Mouse (Mus musculus): Measurements from ENCODE around the gene Wiz. TPM values are rescaled to one million over a fixed set of nuclear protein-coding genes. Genes with fewer than 3 reads are reported as not detected.
A peak's percentile ranks its signal among the peaks of the same experiment; 100 is the strongest.

The Wiz gene
- polyA plus RNA-seq, 1 experiment from 2014 or later = 36.9 TPM

- Histone ChIP-seq H3K27me3 (ENCODE audit: control insufficient read depth, insufficient read depth, low read length) (no peaks in the 10 kb centered on the region), H3K4me1 (ENCODE audit: control insufficient read depth, insufficient read depth, low read length) (peaks cover 8% of the 10 kb centered on the region), H3K27ac (ENCODE audit: low read depth, low read length) (peak overlapping the region; percentile 22; the same call in 1 of the 2 replicates), H3K9me3 (ENCODE audit: control insufficient read depth, low read length) (no peaks in the 10 kb centered on the region), H3K36me3 (ENCODE audit: control insufficient read depth, insufficient read depth, low read length) (peaks cover 5% of the 10 kb centered on the region; the same call in 1 of the 2 replicates), H3K4me2 (peak overlapping the region; percentile 66), H3K4me3 (ENCODE audit: low read depth, low read length) (peak overlapping the region; percentile 65), H3K9ac (ENCODE audit: low read length) (peak overlapping the region; percentile 73)
- ATAC-seq (ENCODE audit: low FRiP score) (peak; percentile 2; the same call in 1 of the 2 replicates), DNase-seq (ENCODE audit: low spot score, missing footprints) (no peak)
- under 1% methylated on average over 24 of the region's 24 CpGs for WGBS
Observed at GRCm38 (mm10) chr17:32349851-32350381, 39.3 kb downstream of the Wiz start.

- WGBS = 19% methylated on average over 4 of the region's 4 CpGs
- Histone ChIP-seq H3K9me3 (ENCODE audit: control insufficient read depth, low read length) (no peaks in the 10 kb centered on the region), H3K9ac (ENCODE audit: low read length) (peak overlapping the region; percentile 73; the same call in 1 of the 2 replicates), H3K4me3 (ENCODE audit: low read depth, low read length) (peak overlapping the region; percentile 65), H3K27me3 (ENCODE audit: control insufficient read depth, insufficient read depth, low read length) (no peaks in the 10 kb centered on the region), H3K27ac (ENCODE audit: low read depth, low read length) (no peak overlapping the region), H3K36me3 (ENCODE audit: control insufficient read depth, insufficient read depth, low read length) (peaks cover under 1% of the 10 kb centered on the region; the same call in 1 of the 2 replicates), H3K4me2 (peak overlapping the region; percentile 66), H3K4me1 (ENCODE audit: control insufficient read depth, insufficient read depth, low read length) (peaks cover 7% of the 10 kb centered on the region)
- DNase-seq (ENCODE audit: low spot score, missing footprints) = peak; percentile 91
- ATAC-seq (ENCODE audit: low FRiP score) = no peak
Observed at GRCm38 (mm10) chr17:32349037-32349732, 40.1 kb downstream of the Wiz start.

- Histone ChIP-seq H3K4me2 (no peak overlapping the region), H3K27ac (ENCODE audit: low read depth, low read length) (no peak overlapping the region), H3K4me3 (ENCODE audit: low read depth, low read length) (no peak overlapping the region), H3K9me3 (ENCODE audit: control insufficient read depth, low read length) (no peaks in the 10 kb centered on the region), H3K27me3 (ENCODE audit: control insufficient read depth, insufficient read depth, low read length) (no peaks in the 10 kb centered on the region), H3K4me1 (ENCODE audit: control insufficient read depth, insufficient read depth, low read length) (peaks cover 6% of the 10 kb centered on the region; the same call in 1 of the 2 replicates), H3K36me3 (ENCODE audit: control insufficient read depth, insufficient read depth, low read length) (no peaks in the 10 kb centered on the region), H3K9ac (ENCODE audit: low read length) (no peak overlapping the region)
- WGBS = 93% methylated on average over 2 of the region's 2 CpGs
- ATAC-seq (ENCODE audit: low FRiP score) = no peak
- DNase-seq (ENCODE audit: low spot score, missing footprints) = peak; percentile 64
Observed at GRCm38 (mm10) chr17:32348406-32348805, 40.8 kb downstream of the Wiz start.

- Histone ChIP-seq H3K4me1 (ENCODE audit: control insufficient read depth, insufficient read depth, low read length) (no peaks in the 10 kb centered on the region), H3K4me3 (ENCODE audit: low read depth, low read length) (no peak overlapping the region), H3K36me3 (ENCODE audit: control insufficient read depth, insufficient read depth, low read length) (peaks cover 6% of the 10 kb centered on the region), H3K9me3 (ENCODE audit: control insufficient read depth, low read length) (no peaks in the 10 kb centered on the region), H3K4me2 (no peak overlapping the region), H3K27ac (ENCODE audit: low read depth, low read length) (no peak overlapping the region), H3K9ac (ENCODE audit: low read length) (no peak overlapping the region), H3K27me3 (ENCODE audit: control insufficient read depth, insufficient read depth, low read length) (no peaks in the 10 kb centered on the region)
- 94% methylated on average over 1 of the region's 1 CpGs for WGBS
- ATAC-seq (ENCODE audit: low FRiP score) (no peak), DNase-seq (ENCODE audit: low spot score, missing footprints) (peak; percentile 45)
Observed at GRCm38 (mm10) chr17:32341102-32341501, 48.1 kb downstream of the Wiz start.

- Histone ChIP-seq H3K4me2 (no peak overlapping the region), H3K27me3 (ENCODE audit: control insufficient read depth, insufficient read depth, low read length) (no peaks in the 10 kb centered on the region), H3K4me1 (ENCODE audit: control insufficient read depth, insufficient read depth, low read length) (no peaks in the 10 kb centered on the region), H3K9ac (ENCODE audit: low read length) (no peak overlapping the region), H3K27ac (ENCODE audit: low read depth, low read length) (no peak overlapping the region), H3K4me3 (ENCODE audit: low read depth, low read length) (no peak overlapping the region), H3K36me3 (ENCODE audit: control insufficient read depth, insufficient read depth, low read length) (peaks cover 12% of the 10 kb centered on the region), H3K9me3 (ENCODE audit: control insufficient read depth, low read length) (no peaks in the 10 kb centered on the region)
- DNase-seq (ENCODE audit: low spot score, missing footprints) (peak; percentile 31), ATAC-seq (ENCODE audit: low FRiP score) (no peak)
- 97% methylated on average over 1 of the region's 1 CpGs for WGBS
Observed at GRCm38 (mm10) chr17:32340110-32340509, 49.1 kb downstream of the Wiz start.

GRCm38 (mm10) chr17:32335869-32336268, 53.4 kb downstream of the Wiz start:
- Histone ChIP-seq H3K4me1 (ENCODE audit: control insufficient read depth, insufficient read depth, low read length) (no peaks in the 10 kb centered on the region), H3K9me3 (ENCODE audit: control insufficient read depth, low read length) (no peaks in the 10 kb centered on the region), H3K9ac (ENCODE audit: low read length) (no peak overlapping the region), H3K36me3 (ENCODE audit: control insufficient read depth, insufficient read depth, low read length) (peaks cover 39% of the 10 kb centered on the region), H3K27me3 (ENCODE audit: control insufficient read depth, insufficient read depth, low read length) (no peaks in the 10 kb centered on the region), H3K4me2 (no peak overlapping the region), H3K27ac (ENCODE audit: low read depth, low read length) (no peak overlapping the region), H3K4me3 (ENCODE audit: low read depth, low read length) (no peak overlapping the region)
- no peak for ATAC-seq (ENCODE audit: low FRiP score)
- WGBS = 82% methylated on average over 2 of the region's 2 CpGs
- no peak for DNase-seq (ENCODE audit: low spot score, missing footprints)

- ATAC-seq (ENCODE audit: low FRiP score) (no peak), DNase-seq (ENCODE audit: low spot score, missing footprints) (no peak)
- Histone ChIP-seq H3K27me3 (ENCODE audit: control insufficient read depth, insufficient read depth, low read length) (no peaks in the 10 kb centered on the region), H3K4me2 (no peak overlapping the region), H3K27ac (ENCODE audit: low read depth, low read length) (no peak overlapping the region), H3K36me3 (ENCODE audit: control insufficient read depth, insufficient read depth, low read length) (peaks cover 39% of the 10 kb centered on the region), H3K9ac (ENCODE audit: low read length) (no peak overlapping the region), H3K4me1 (ENCODE audit: control insufficient read depth, insufficient read depth, low read length) (no peaks in the 10 kb centered on the region), H3K4me3 (ENCODE audit: low read depth, low read length) (no peak overlapping the region), H3K9me3 (ENCODE audit: control insufficient read depth, low read length) (no peaks in the 10 kb centered on the region)
- 96% methylated on average over 12 of the region's 12 CpGs for WGBS
Observed at GRCm38 (mm10) chr17:32334921-32335320, 54.3 kb downstream of the Wiz start.

- no peaks in the 10 kb centered on the region for H3K27me3 ChIP-seq (ENCODE audit: control insufficient read depth, insufficient read depth, low read length)
- no peaks in the 10 kb centered on the region for H3K4me1 ChIP-seq (ENCODE audit: control insufficient read depth, insufficient read depth, low read length)
- H3K9ac ChIP-seq (ENCODE audit: low read length) = no peak overlapping the region
- H3K9me3 ChIP-seq (ENCODE audit: control insufficient read depth, low read length) = no peaks in the 10 kb centered on the region
- peaks cover 39% of the 10 kb centered on the region for H3K36me3 ChIP-seq (ENCODE audit: control insufficient read depth, insufficient read depth, low read length)
- H3K27ac ChIP-seq (ENCODE audit: low read depth, low read length) = no peak overlapping the region
- WGBS = 91% methylated on average over 31 of the region's 31 CpGs
- no peak overlapping the region for H3K4me3 ChIP-seq (ENCODE audit: low read depth, low read length)
- H3K4me2 ChIP-seq = no peak overlapping the region
- ATAC-seq (ENCODE audit: low FRiP score) (0 out of 2 replicates have a peak, but pooled peaks have one; percentile 24), DNase-seq (ENCODE audit: low spot score, missing footprints) (peak; percentile 39)
Observed at GRCm38 (mm10) chr17:32333675-32334303, 55.5 kb downstream of the Wiz start.

GRCm38 (mm10) chr17:32327501-32327900, 61.7 kb downstream of the Wiz start:
- peaks cover 12% of the 10 kb centered on the region for H3K36me3 ChIP-seq (ENCODE audit: control insufficient read depth, insufficient read depth, low read length)
- ATAC-seq (ENCODE audit: low FRiP score) (no peak), DNase-seq (ENCODE audit: low spot score, missing footprints) (peak; percentile 6)

More at GRCm38 (mm10) chr17:32327501-32327900, 61.7 kb downstream of the Wiz start:
- Histone ChIP-seq H3K4me2 (no peak overlapping the region), H3K4me3 (ENCODE audit: low read depth, low read length) (no peak overlapping the region), H3K27ac (ENCODE audit: low read depth, low read length) (no peak overlapping the region), H3K27me3 (ENCODE audit: control insufficient read depth, insufficient read depth, low read length) (no peaks in the 10 kb centered on the region), H3K4me1 (ENCODE audit: control insufficient read depth, insufficient read depth, low read length) (peaks cover under 1% of the 10 kb centered on the region), H3K9me3 (ENCODE audit: control insufficient read depth, low read length) (no peaks in the 10 kb centered on the region), H3K9ac (ENCODE audit: low read length) (no peak overlapping the region)

Data from midbrain, embryonic 11.5 days (tissue).